Mouse (Mus musculus) embryonic facial prominence, embryonic 12.5 days (tissue): ENCODE measurements around the gene Gcc1. TPM values are rescaled to one million over a fixed set of nuclear protein-coding genes. Genes with fewer than 3 reads are reported as not detected.

Experiments
- ATAC-seq: fragments of 200-750 bp; cut with Nextera tagmentation; 2 replicates; pipeline ENCODE4 v1.8.0; 2017; ENCODE audit not compliant: insufficient number of reproducible peaks, insufficient read depth, low FRiP score, low TSS enrichment
- H3K27ac ChIP-seq: fragments of 300-500 bp; sonication (generic); 2 replicates; pipeline ENCODE4 v1.5.1; 2016; ENCODE audit warnings: mild to moderate bottlenecking
- H3K27me3 ChIP-seq: fragments of 300-500 bp; sonication (generic); 2 replicates; pipeline ENCODE4 v1.6.1; 2016; ENCODE audit warnings: mild to moderate bottlenecking, moderate library complexity
- H3K36me3 ChIP-seq: fragments of 300-500 bp; sonication (generic); 2 replicates; pipeline ENCODE4 v1.6.1; 2016; ENCODE audit warnings: mild to moderate bottlenecking
- H3K4me1 ChIP-seq: fragments of 300-500 bp; sonication (generic); 2 replicates; pipeline ENCODE4 v1.6.1; 2016
- H3K4me2 ChIP-seq: fragments of 300-500 bp; sonication (generic); replicated peaks from 2 replicates; pipeline ENCODE4 v1.6.1; 2016; ENCODE audit warnings: mild to moderate bottlenecking, moderate library complexity
- H3K4me3 ChIP-seq: fragments of 300-500 bp; sonication (generic); 2 replicates; pipeline ENCODE4 v1.5.1; 2016; ENCODE audit warnings: mild to moderate bottlenecking
- H3K9ac ChIP-seq: fragments of 300-500 bp; sonication (generic); 2 replicates; pipeline ENCODE4 v1.6.1; 2016; ENCODE audit warnings: mild to moderate bottlenecking, moderate library complexity
- H3K9me3 ChIP-seq: fragments of 300-500 bp; sonication (generic); 2 replicates; pipeline ENCODE4 v1.6.1; 2016; ENCODE audit warnings: mild to moderate bottlenecking, moderate library complexity
- WGBS: fragments of 180-500 bp; shearing (Covaris S2); methylation state at CpG from one replicate; pipeline ENCODE4 v1.1.7; 2016; 5-methylcytosine and 5-hydroxymethylcytosine counted together
- polyA plus RNA-seq: library from polyadenylated mRNA; unstranded; fragments of >200 nt; fragmentation: Nextera tagmentation; extraction: Ambion mirVana; gene quantifications from 2 replicates; pipeline ENCODE4 v1.2.1, GENCODE M21; 2016

Gene Gcc1
- 11.9 and 14.1 TPM in 2 replicates for polyA plus RNA-seq

DNA sequence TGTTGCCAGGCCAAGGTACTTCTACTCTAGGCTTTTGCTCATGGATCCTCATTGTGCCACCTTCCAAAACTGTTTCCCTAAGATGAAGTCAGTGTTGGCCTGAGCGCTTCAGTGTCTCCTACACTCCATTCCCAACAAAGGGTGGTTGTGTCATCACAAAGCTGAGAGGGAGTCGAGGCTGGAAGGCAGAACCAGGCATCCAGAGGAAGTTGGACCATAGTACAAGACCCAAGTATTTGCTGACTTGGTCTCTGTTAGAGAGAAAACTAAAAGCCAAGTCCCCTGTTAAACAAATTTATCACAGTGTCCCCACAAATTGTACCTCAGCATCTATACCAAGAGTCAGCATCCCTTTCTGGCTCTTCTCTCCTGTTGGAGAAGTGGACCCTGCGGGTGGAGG is at the start of gene Gcc1:
TSS of gene Gcc1 (minus strand) at position 101 of the 400 bp plus-strand sequence.
- no peak for ATAC-seq
- Histone ChIP-seq H3K4me3 (no peak within 1 kb of the TSS), H3K4me1 (peaks cover 9% of the 10 kb centered on the region; the same call in 1 of the 2 replicates), H3K36me3 (peaks cover 15% of the 10 kb centered on the region), H3K9me3 (no peaks in the 10 kb centered on the region), H3K27ac (no peak within 1 kb of the TSS), H3K9ac (no peak within 1 kb of the TSS), H3K4me2 (no peak within 1 kb of the TSS), H3K27me3 (no peaks in the 10 kb centered on the region)
- WGBS = 82% methylated on average over 3 of the region's 3 CpGs

GRCm38 (mm10) chr6:28474839-28475238 is 46.6 kb upstream of the Gcc1 start, which contains the start of gene Snd1:
Gene Snd1 (plus strand): TSS chr6:28475139.
- WGBS = 80% methylated on average over 5 of the region's 5 CpGs
- no peaks in the 10 kb centered on the region for H3K27me3 ChIP-seq
- H3K27ac ChIP-seq = no peak within 1 kb of the TSS
- no peak within 1 kb of the TSS for H3K9ac ChIP-seq
- no peak within 1 kb of the TSS for H3K4me3 ChIP-seq
- H3K36me3 ChIP-seq = no peaks in the 10 kb centered on the region
- no peak for ATAC-seq
- H3K4me2 ChIP-seq = no peak within 1 kb of the TSS
- H3K4me1 ChIP-seq = no peaks in the 10 kb centered on the region
- H3K9me3 ChIP-seq = no peaks in the 10 kb centered on the region

DNA sequence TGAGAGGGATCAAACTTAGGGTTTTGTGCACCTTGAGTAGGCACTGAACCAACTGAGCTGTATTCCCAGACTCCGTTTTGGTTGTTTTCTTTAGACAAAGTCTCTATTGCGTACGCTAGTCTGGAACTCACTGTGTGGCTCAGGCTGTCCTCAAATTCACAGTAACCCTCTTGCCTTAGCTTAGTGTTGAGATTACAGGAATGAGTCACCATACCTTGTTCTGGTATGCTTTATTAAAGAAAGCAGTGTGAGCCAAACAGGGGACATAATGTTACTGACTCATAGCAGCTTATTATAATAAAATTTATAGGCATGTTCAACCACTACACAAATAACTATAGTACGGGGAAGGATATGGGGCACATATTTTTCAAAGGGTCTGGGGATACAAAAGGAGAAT is 46.0 kb upstream of the Gcc1 start:
- Histone ChIP-seq H3K4me1 (no peaks in the 10 kb centered on the region), H3K9ac (no peak overlapping the region), H3K27ac (no peak overlapping the region), H3K27me3 (no peaks in the 10 kb centered on the region), H3K4me3 (no peak overlapping the region), H3K36me3 (no peaks in the 10 kb centered on the region), H3K4me2 (no peak overlapping the region), H3K9me3 (no peaks in the 10 kb centered on the region)
- 83% methylated on average over 4 of the region's 4 CpGs for WGBS
- no peak for ATAC-seq

- Histone ChIP-seq H3K27ac (no peak overlapping the region), H3K9me3 (no peaks in the 10 kb centered on the region), H3K36me3 (no peaks in the 10 kb centered on the region), H3K27me3 (no peaks in the 10 kb centered on the region), H3K4me1 (no peaks in the 10 kb centered on the region), H3K4me3 (no peak overlapping the region), H3K4me2 (no peak overlapping the region), H3K9ac (no peak overlapping the region)
- 83% methylated on average over 9 of the region's 9 CpGs for WGBS
- ATAC-seq = no peak
Measured at GRCm38 (mm10) chr6:28471284-28472035, 43.3 kb upstream of the Gcc1 start.

- Histone ChIP-seq H3K4me2 (no peak overlapping the region), H3K27ac (no peak overlapping the region), H3K4me1 (no peaks in the 10 kb centered on the region), H3K4me3 (no peak overlapping the region), H3K9ac (no peak overlapping the region), H3K27me3 (no peaks in the 10 kb centered on the region), H3K9me3 (no peaks in the 10 kb centered on the region), H3K36me3 (no peaks in the 10 kb centered on the region)
- ATAC-seq = no peak
- 78% methylated on average over 5 of the region's 5 CpGs for WGBS
Measured at GRCm38 (mm10) chr6:28470621-28471020, 42.4 kb upstream of the Gcc1 start.

GRCm38 (mm10) chr6:28470017-28470602 is 41.9 kb upstream of the Gcc1 start:
- no peak overlapping the region for H3K9ac ChIP-seq
- H3K9me3 ChIP-seq = no peaks in the 10 kb centered on the region
- no peak overlapping the region for H3K27ac ChIP-seq
- H3K4me1 ChIP-seq = no peaks in the 10 kb centered on the region
- 43% methylated on average over 4 of the region's 4 CpGs for WGBS
- H3K27me3 ChIP-seq = no peaks in the 10 kb centered on the region
- ATAC-seq = no peak
- no peaks in the 10 kb centered on the region for H3K36me3 ChIP-seq
- no peak overlapping the region for H3K4me3 ChIP-seq
- no peak overlapping the region for H3K4me2 ChIP-seq

GRCm38 (mm10) chr6:28464630-28465029 is 36.4 kb upstream of the Gcc1 start:
- no peak for ATAC-seq
- 46% methylated on average over 6 of the region's 6 CpGs for WGBS
- Histone ChIP-seq H3K4me1 (no peaks in the 10 kb centered on the region), H3K9ac (no peak overlapping the region), H3K9me3 (no peaks in the 10 kb centered on the region), H3K36me3 (no peaks in the 10 kb centered on the region), H3K27ac (no peak overlapping the region), H3K27me3 (no peaks in the 10 kb centered on the region), H3K4me2 (no peak overlapping the region), H3K4me3 (no peak overlapping the region)

DNA sequence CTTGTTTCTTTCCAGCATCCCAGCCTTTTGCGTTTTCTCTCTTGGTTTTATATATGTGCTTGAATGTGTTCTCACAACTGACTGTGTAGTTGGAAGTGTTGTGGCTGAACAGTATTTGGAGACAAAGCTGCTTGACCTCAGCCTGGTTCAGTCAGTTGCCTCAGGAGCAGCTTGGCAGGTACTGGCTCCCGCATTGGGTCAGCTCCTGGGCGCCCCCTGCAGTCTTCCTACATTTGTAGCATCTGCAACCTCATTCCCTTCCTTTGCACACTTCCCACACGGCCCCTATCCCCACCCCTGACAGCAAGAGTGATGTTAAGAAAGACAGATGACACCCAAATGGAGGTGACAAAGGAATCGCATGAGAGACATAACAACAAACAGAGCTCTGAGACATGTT is 32.3 kb upstream of the Gcc1 start:
- H3K36me3 ChIP-seq = no peaks in the 10 kb centered on the region
- no peak overlapping the region for H3K9ac ChIP-seq
- no peak overlapping the region for H3K27ac ChIP-seq
- no peaks in the 10 kb centered on the region for H3K4me1 ChIP-seq
- H3K4me2 ChIP-seq = no peak overlapping the region
- no peak overlapping the region for H3K4me3 ChIP-seq
- no peak for ATAC-seq
- 13% methylated on average over 5 of the region's 5 CpGs for WGBS
- no peaks in the 10 kb centered on the region for H3K9me3 ChIP-seq
- H3K27me3 ChIP-seq = no peaks in the 10 kb centered on the region

GRCm38 (mm10) chr6:28459221-28459668 is 31.1 kb upstream of the Gcc1 start:
- Histone ChIP-seq H3K4me1 (no peaks in the 10 kb centered on the region), H3K4me2 (no peak overlapping the region), H3K36me3 (no peaks in the 10 kb centered on the region), H3K9ac (no peak overlapping the region), H3K4me3 (no peak overlapping the region), H3K9me3 (no peaks in the 10 kb centered on the region), H3K27me3 (no peaks in the 10 kb centered on the region), H3K27ac (no peak overlapping the region)
- no peak for ATAC-seq

- WGBS = 1% methylated on average over 12 of the region's 12 CpGs
- Histone ChIP-seq H3K27me3 (peaks cover 36% of the 10 kb centered on the region), H3K36me3 (no peaks in the 10 kb centered on the region), H3K4me1 (peaks cover 6% of the 10 kb centered on the region; the same call in 1 of the 2 replicates), H3K4me3 (no peak overlapping the region), H3K9ac (no peak overlapping the region), H3K4me2 (no peak overlapping the region), H3K27ac (no peak overlapping the region), H3K9me3 (no peaks in the 10 kb centered on the region)
- no peak for ATAC-seq
Measured at GRCm38 (mm10) chr6:28450977-28451376, 22.8 kb upstream of the Gcc1 start.

DNA sequence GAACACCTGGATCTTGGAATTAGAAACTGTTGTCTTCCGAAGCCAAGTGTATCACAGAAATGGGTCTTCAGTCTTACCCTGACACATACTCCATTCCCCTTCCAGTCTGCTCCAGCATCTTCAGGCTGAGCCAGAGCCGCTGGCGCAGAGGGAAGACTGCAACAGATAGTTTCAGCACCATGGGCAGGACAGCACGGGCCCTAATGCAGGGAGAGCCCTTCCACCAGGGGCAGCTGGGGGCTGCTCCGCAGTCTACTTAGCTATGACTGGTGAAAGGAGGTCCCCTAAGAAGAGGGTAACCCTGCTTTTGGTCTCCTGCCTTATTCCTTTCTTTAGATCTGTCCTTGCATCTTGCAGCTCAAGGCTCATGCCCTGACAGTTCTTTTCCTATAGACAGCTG is 22.3 kb upstream of the Gcc1 start:
- Histone ChIP-seq H3K27ac (no peak overlapping the region), H3K4me2 (no peak overlapping the region), H3K4me1 (peaks cover 6% of the 10 kb centered on the region; the same call in 1 of the 2 replicates), H3K27me3 (peaks cover 36% of the 10 kb centered on the region), H3K9ac (no peak overlapping the region), H3K36me3 (no peaks in the 10 kb centered on the region), H3K9me3 (no peaks in the 10 kb centered on the region), H3K4me3 (no peak overlapping the region)
- WGBS = 16% methylated on average over 5 of the region's 5 CpGs
- no peak for ATAC-seq

- Histone ChIP-seq H3K36me3 (no peaks in the 10 kb centered on the region), H3K9ac (no peak within 1 kb of the TSS), H3K27me3 (peaks cover 36% of the 10 kb centered on the region), H3K4me3 (no peak within 1 kb of the TSS), H3K4me2 (no peak within 1 kb of the TSS), H3K4me1 (peaks cover 6% of the 10 kb centered on the region; the same call in 1 of the 2 replicates), H3K9me3 (no peaks in the 10 kb centered on the region), H3K27ac (no peak within 1 kb of the TSS)
- ATAC-seq = no peak
- WGBS = 70% methylated on average over 2 of the region's 2 CpGs
Measured at GRCm38 (mm10) chr6:28449253-28449652, 21.1 kb upstream of the Gcc1 start, which contains the start of gene Pax4. Gene Pax4 (minus strand): TSS chr6:28449353.
